ENCODE assay signal across 31 mouse cellular contexts in the genomic region with DNA sequence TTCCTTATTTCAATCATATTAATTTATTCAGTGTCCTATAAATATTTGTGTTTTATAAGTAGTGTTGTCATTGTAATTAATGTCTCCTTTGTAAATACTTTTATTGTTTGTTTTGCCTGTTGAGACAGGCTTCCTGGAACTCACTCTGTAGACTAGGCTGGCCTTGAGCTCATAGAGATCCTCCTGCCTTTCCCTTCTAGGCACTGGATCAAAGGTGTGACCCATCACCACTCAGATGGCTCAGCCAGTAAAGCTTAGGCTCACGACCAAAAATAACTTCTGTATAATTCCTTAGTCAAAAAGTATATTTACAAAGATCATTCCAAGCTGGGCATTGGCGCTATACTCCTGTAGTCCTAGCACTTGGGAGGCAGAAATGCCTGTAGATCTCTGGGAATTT. TPM values are rescaled to one million over a fixed set of nuclear protein-coding genes. Genes with fewer than 3 reads are reported as not detected.
DNase-seq lines count a peak whose midpoint lies in the region; ATAC-seq and TF ChIP-seq lines count a peak whose summit lies in the region.
"Had no signal": no experiment of that assay in that cellular context is flagged by ENCODE, and none has a peak within 500 bp of the region (broad histone marks: within the 10 kb centered on the region; RNA-seq: fewer than 3 reads in every experiment).

No protein-coding gene starts in this region.

- H3K9me3 ChIP-seq in limb, embryonic 14.5 days (ENCODE audit: control insufficient read depth, low read length): no peaks in the 10 kb centered on the region
- H3K9me3 ChIP-seq in limb, embryonic 10.5 days (replicated peaks): no peaks in the 10 kb centered on the region
- H3K9me3 ChIP-seq in lung, embryonic 16.5 days (ENCODE audit: control insufficient read depth, low read length): no peaks in the 10 kb centered on the region
- H3K9me3 ChIP-seq: embryonic facial prominence, embryonic 10.5 days; embryonic facial prominence, embryonic 13.5 days; G1E; heart, embryonic 10.5 days; heart, embryonic 13.5 days; hindbrain, embryonic 12.5 days; hindbrain, embryonic 15.5 days had no signal

- H3K4me2 ChIP-seq in limb, embryonic 14.5 days (replicated peaks; ENCODE audit: low read depth, low read length, severe bottlenecking): no peak overlapping the region
- H3K4me2 ChIP-seq in lung, embryonic 16.5 days (ENCODE audit: low read depth, low read length): no peak overlapping the region
- H3K4me2 ChIP-seq: embryonic facial prominence, embryonic 13.5 days; heart, embryonic 13.5 days; hindbrain, embryonic 12.5 days; hindbrain, embryonic 15.5 days had no signal

- peak; percentile 19 for DNase-seq in limb, embryonic 14.5 days (ENCODE audit: low spot score)
- DNase-seq in limb, embryonic 10.5 days (ENCODE audit: low spot score): no peak
- DNase-seq in lung, postnatal 14 days: no peak
- peak; percentile 21 for DNase-seq in adipocyte (ENCODE audit: low spot score)
- peak; percentile 35 for DNase-seq in fibroblast of lung, adult 2 months (ENCODE audit: low read depth)
- DNase-seq in layer of hippocampus, postnatal 36 days: no peak
- DNase-seq: adrenal gland, adult 2 months; adrenal gland, postnatal 14 days; B cell, adult 2 months; cerebellum, adult 11 months; cerebellum, adult 8-10 months; cerebellum, postnatal 10 days; cerebellum, postnatal 36 days; embryo, embryonic 11 days; forebrain, postnatal 0 days; gastrocnemius, adult 2 months; gastrocnemius, postnatal 14 days; heart, adult 2 months; heart, postnatal 14 days had no signal

- WGBS in limb, embryonic 14.5 days: 84% methylated on average over 2 of the region's 2 CpGs
- WGBS in limb, embryonic 10.5 days: 92% methylated on average over 2 of the region's 2 CpGs
- WGBS in lung, embryonic 16.5 days: 32% methylated on average over 2 of the region's 2 CpGs

- H3K4me1 ChIP-seq in limb, embryonic 14.5 days (ENCODE audit: control insufficient read depth, insufficient read depth, low read length): no peaks in the 10 kb centered on the region
- no peaks in the 10 kb centered on the region for H3K4me1 ChIP-seq in limb, embryonic 10.5 days
- H3K4me1 ChIP-seq in lung, embryonic 16.5 days (replicated peaks; ENCODE audit: control insufficient read depth, insufficient read depth, low read length): peaks cover 3% of the 10 kb centered on the region
- H3K4me1 ChIP-seq: embryonic facial prominence, embryonic 10.5 days; embryonic facial prominence, embryonic 13.5 days; heart, embryonic 10.5 days; hindbrain, embryonic 12.5 days; hindbrain, embryonic 15.5 days had no signal

- no peak for TF ChIP-seq POLR2A in limb, embryonic 14.5 days (IDR thresholded peaks at IDR 0.05; ENCODE audit: borderline replicate concordance, extremely low read depth, insufficient read depth, insufficient read length)

- peaks cover 29% of the 10 kb centered on the region for H3K36me3 ChIP-seq in limb, embryonic 14.5 days (ENCODE audit: control insufficient read depth, insufficient read depth, low read length)
- H3K36me3 ChIP-seq in limb, embryonic 10.5 days: peaks cover 57% of the 10 kb centered on the region
- peaks cover 14% of the 10 kb centered on the region for H3K36me3 ChIP-seq in lung, embryonic 16.5 days (ENCODE audit: control insufficient read depth, insufficient read depth, low read length)

- no peak for ATAC-seq in limb, embryonic 14.5 days (ENCODE audit: low FRiP score, low read depth)
- ATAC-seq in lung, embryonic 16.5 days (ENCODE audit: low read depth): peak; percentile 85; the same call in 1 of the 2 replicates
- ATAC-seq: forebrain, embryonic 14.5 days; forebrain, postnatal 0 days; Patski had no signal

- no peak overlapping the region for H3K4me3 ChIP-seq in limb, embryonic 14.5 days (replicated peaks; ENCODE audit: low read length)
- H3K4me3 ChIP-seq in limb, embryonic 10.5 days: no peak overlapping the region
- H3K4me3 ChIP-seq in lung, embryonic 16.5 days (ENCODE audit: low read length): no peak overlapping the region
- H3K4me3 ChIP-seq: embryonic facial prominence, embryonic 10.5 days; embryonic facial prominence, embryonic 13.5 days; erythroblast, embryonic 14.5 days; gastrocnemius, adult 2 months; heart, adult 2 months; heart, embryonic 10.5 days; heart, embryonic 13.5 days; hindbrain, embryonic 12.5 days; hindbrain, embryonic 15.5 days had no signal

- no peaks in the 10 kb centered on the region for H3K27me3 ChIP-seq in limb, embryonic 14.5 days (ENCODE audit: control insufficient read depth, insufficient read depth, low read length)
- no peaks in the 10 kb centered on the region for H3K27me3 ChIP-seq in limb, embryonic 10.5 days (ENCODE audit: low read depth, poor library complexity, severe bottlenecking)
- H3K27me3 ChIP-seq in lung, embryonic 16.5 days (ENCODE audit: control insufficient read depth, insufficient read depth, low read depth, low read length): no peaks in the 10 kb centered on the region
- H3K27me3 ChIP-seq: CH12.LX; embryonic facial prominence, embryonic 13.5 days; heart, embryonic 13.5 days; hindbrain, embryonic 12.5 days; hindbrain, embryonic 15.5 days; Patski had no signal

- H3K27ac ChIP-seq in limb, embryonic 14.5 days (replicated peaks; ENCODE audit: low read depth, low read length): no peak overlapping the region
- no peak overlapping the region for H3K27ac ChIP-seq in limb, embryonic 10.5 days
- no peak overlapping the region for H3K27ac ChIP-seq in lung, embryonic 16.5 days (ENCODE audit: low read length)
- H3K27ac ChIP-seq: embryonic facial prominence, embryonic 10.5 days; embryonic facial prominence, embryonic 13.5 days; gastrocnemius, adult 2 months; heart, adult 2 months; heart, embryonic 10.5 days; hindbrain, embryonic 12.5 days; hindbrain, embryonic 15.5 days had no signal

- H3K9ac ChIP-seq in limb, embryonic 14.5 days (ENCODE audit: low read depth, low read length, severe bottlenecking): no peak overlapping the region
- no peak overlapping the region for H3K9ac ChIP-seq in lung, embryonic 16.5 days (ENCODE audit: low read length)
- H3K9ac ChIP-seq: embryonic facial prominence, embryonic 13.5 days; forebrain, postnatal 0 days; heart, embryonic 13.5 days; hindbrain, embryonic 12.5 days; hindbrain, embryonic 15.5 days had no signal

RNA-seq across cellular contexts. Expression of gene Tlk2, which starts 39.2 kb away (rescaled TPM):
- 41.0 and 49.9 TPM in 2 replicates for polyA plus RNA-seq in limb, embryonic 14.5 days (2012; rRNA removed)
- 27.8 and 29.6 TPM in 2 replicates for polyA plus RNA-seq in limb, embryonic 14.5 days (2014; fragmentation: Nextera tagmentation; extraction: Ambion mirVana)
- polyA plus RNA-seq in limb, embryonic 10.5 days (2016; fragmentation: Nextera tagmentation; extraction: Ambion mirVana): 21.4 and 23.0 TPM in 2 replicates
- 11.6 and 12.7 TPM in 2 replicates for polyA plus RNA-seq in lung, embryonic 16.5 days (2015; fragmentation: Nextera tagmentation; extraction: Ambion mirVana)
- total RNA-seq in layer of hippocampus, postnatal 36 days (2021): 10 to 100 TPM; 47.8 to 53.8 TPM

Comparison
In these comparisons a context has a peak if more than half of its experiments do, and no peak if none do; other contexts are left out.
1. DNase-seq: peak in limb, embryonic 14.5 days (single experiment), adipocyte (single experiment) and fibroblast of lung, adult 2 months (single experiment); none in limb, embryonic 10.5 days (single experiment), lung, postnatal 14 days (single experiment) and layer of hippocampus, postnatal 36 days (0 of 2).